Mouse (Mus musculus) bone marrow, adult 2 months (tissue): ENCODE data around the gene Copa. TPM values are rescaled to one million over a fixed set of nuclear protein-coding genes. Genes with fewer than 3 reads are reported as not detected.

Source experiments
- H3K27ac ChIP-seq: fragments of 200-500 bp; 2 replicates; pipeline ENCODE4 v1.5.1; 2012; ENCODE audit warnings: low read depth, mild to moderate bottlenecking, control low read depth, inconsistent platforms, low read length; ENCODE audit not compliant: control insufficient read depth, poor library complexity, insufficient read depth
- H3K4me1 ChIP-seq: fragments of 200-500 bp; 2 replicates; pipeline ENCODE4 v1.6.1; 2011; ENCODE audit warnings: low read length; ENCODE audit not compliant: control insufficient read depth, insufficient read depth
- H3K4me3 ChIP-seq: fragments of 200-500 bp; replicated peaks from 2 replicates; pipeline ENCODE3; 2011; ENCODE audit warnings: mild to moderate bottlenecking, low read depth, low read length, control low read depth; ENCODE audit not compliant: control insufficient read depth
- CTCF ChIP-seq: fragments of 200-500 bp; IDR thresholded peaks from 2 replicates; pipeline ENCODE4 v1.5.1; 2011; ENCODE audit warnings: low read length, control low read depth; ENCODE audit not compliant: control insufficient read depth, insufficient read depth
- POLR2A ChIP-seq: fragments of 200-500 bp; IDR thresholded peaks from 2 replicates; pipeline ENCODE4 v1.6.1; 2011; ENCODE audit warnings: low read depth, mild to moderate bottlenecking, control low read depth, low read length, borderline replicate concordance; ENCODE audit not compliant: control insufficient read depth
- WGBS: fragments of 180-500 bp; shearing (Covaris S2); methylation state at CpG from one replicate; pipeline ENCODE4 v1.1.7; 2018; 5-methylcytosine and 5-hydroxymethylcytosine counted together
- polyA plus RNA-seq: library from polyadenylated mRNA; stranded (reverse); fragments of >200 nt; gene quantifications from 2 replicates; pipeline ENCODE4 v1.2.4, GENCODE M21; 2011; ENCODE audit warnings: low replicate concordance; ENCODE audit not compliant: missing spikeins, insufficient read depth, insufficient read length

Gene Copa
- polyA plus RNA-seq, 1 experiment = 45.8 TPM

GRCm38 (mm10) chr1:172126376-172127347 lies 44.3 kb downstream of the Copa start, which contains the start of gene Pex19:
Gene Pex19 (plus strand): TSS chr1:172126755.
- under 1% methylated on average over 42 of the region's 42 CpGs for WGBS

GRCm38 (mm10) chr1:172127487-172127886 lies 45.2 kb downstream of the Copa start:
- WGBS = 59% methylated on average over 5 of the region's 5 CpGs
- no peak for TF ChIP-seq POLR2A
- no peak for TF ChIP-seq CTCF
- no peaks in the 10 kb centered on the region; the same call in 1 of the 2 replicates for H3K4me1 ChIP-seq
- H3K27ac ChIP-seq = no peak overlapping the region
- peak overlapping the region; percentile 26 for H3K4me3 ChIP-seq

More at GRCm38 (mm10) chr1:172126376-172127347, 44.3 kb downstream of the Copa start, which contains the start of gene Pex19:
- TF ChIP-seq CTCF (no peak), POLR2A (0 out of 2 replicates have a peak, but pooled peaks have one; percentile 21)
- peak within 1 kb of the TSS; percentile 81 for H3K4me3 ChIP-seq
- H3K4me1 ChIP-seq = no peaks in the 10 kb centered on the region; the same call in 1 of the 2 replicates
- H3K27ac ChIP-seq = peak within 1 kb of the TSS; percentile 25; the same call in 1 of the 2 replicates

- 88% methylated on average over 15 of the region's 15 CpGs for WGBS
- Histone ChIP-seq H3K4me1 (no peaks in the 10 kb centered on the region; the same call in 1 of the 2 replicates), H3K4me3 (no peak overlapping the region)
Measured at GRCm38 (mm10) chr1:172128563-172128962, 46.2 kb downstream of the Copa start.

DNA sequence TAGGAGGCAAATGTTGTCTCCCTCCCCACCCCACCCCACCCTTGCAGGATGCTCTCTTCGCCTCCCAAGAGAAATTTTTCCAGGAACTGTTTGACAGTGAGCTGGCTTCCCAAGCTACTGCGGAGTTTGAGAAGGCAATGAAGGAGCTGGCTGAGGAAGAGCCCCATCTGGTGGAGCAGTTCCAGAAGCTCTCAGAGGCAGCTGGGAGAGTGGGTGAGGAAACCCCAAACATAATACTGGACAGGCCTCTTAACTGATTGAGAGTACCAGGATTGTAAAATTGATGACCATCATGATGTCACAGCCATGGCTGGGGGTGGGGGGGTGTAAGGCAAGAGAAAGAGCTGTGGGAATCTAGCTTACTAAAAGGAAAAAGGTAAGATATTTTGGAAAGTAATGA lies 46.8 kb downstream of the Copa start:
- Histone ChIP-seq H3K4me1 (no peaks in the 10 kb centered on the region; the same call in 1 of the 2 replicates), H3K4me3 (no peak overlapping the region), H3K27ac (no peak overlapping the region)
- 82% methylated on average over 2 of the region's 2 CpGs for WGBS
- TF ChIP-seq CTCF (peak; percentile 28; the same call in 1 of the 2 replicates), POLR2A (no peak)

More at GRCm38 (mm10) chr1:172128563-172128962, 46.2 kb downstream of the Copa start:
- TF ChIP-seq POLR2A (no peak), CTCF (no peak)
- no peak overlapping the region for H3K27ac ChIP-seq

GRCm38 (mm10) chr1:172129780-172130179 lies 47.5 kb downstream of the Copa start:
- TF ChIP-seq POLR2A (no peak), CTCF (no peak)
- Histone ChIP-seq H3K4me1 (no peaks in the 10 kb centered on the region; the same call in 1 of the 2 replicates), H3K27ac (no peak overlapping the region), H3K4me3 (no peak overlapping the region)
- WGBS = 92% methylated on average over 5 of the region's 5 CpGs

- no peak overlapping the region for H3K4me3 ChIP-seq
- H3K27ac ChIP-seq = no peak overlapping the region
- 88% methylated on average over 7 of the region's 7 CpGs for WGBS
- TF ChIP-seq POLR2A (no peak), CTCF (no peak)
- H3K4me1 ChIP-seq = no peaks in the 10 kb centered on the region; the same call in 1 of the 2 replicates
Measured at GRCm38 (mm10) chr1:172132319-172132718, 50.0 kb downstream of the Copa start.

GRCm38 (mm10) chr1:172133535-172133934 lies 51.2 kb downstream of the Copa start:
- 84% methylated on average over 7 of the region's 7 CpGs for WGBS

GRCm38 (mm10) chr1:172134072-172134471 lies 51.7 kb downstream of the Copa start:
- TF ChIP-seq CTCF = no peak
- TF ChIP-seq POLR2A = no peak
- WGBS = 77% methylated on average over 4 of the region's 4 CpGs
- H3K27ac ChIP-seq = no peak overlapping the region
- no peak overlapping the region for H3K4me3 ChIP-seq
- no peaks in the 10 kb centered on the region for H3K4me1 ChIP-seq

More at GRCm38 (mm10) chr1:172133535-172133934, 51.2 kb downstream of the Copa start:
- H3K27ac ChIP-seq = no peak overlapping the region
- TF ChIP-seq CTCF = no peak
- no peak for TF ChIP-seq POLR2A
- no peaks in the 10 kb centered on the region for H3K4me1 ChIP-seq
- H3K4me3 ChIP-seq = no peak overlapping the region
